In genomic region chr1:180810976-180811375, GRCm38 (mm10) we compare ENCODE assay signal across 8 mouse cellular contexts. TPM values are rescaled to one million over a fixed set of nuclear protein-coding genes. Genes with fewer than 3 reads are reported as not detected.
DNase-seq lines count a peak whose midpoint lies in the region; ATAC-seq lines count a peak whose summit lies in the region.

No protein-coding gene starts in this region.

- H3K9me3 ChIP-seq in embryonic facial prominence, embryonic 12.5 days = no peaks in the 10 kb centered on the region
- H3K9me3 ChIP-seq in limb, embryonic 11.5 days (ENCODE audit: control insufficient read depth, low read length) = no peaks in the 10 kb centered on the region

- H3K27me3 ChIP-seq in embryonic facial prominence, embryonic 12.5 days = no peaks in the 10 kb centered on the region
- H3K27me3 ChIP-seq in limb, embryonic 11.5 days (ENCODE audit: control insufficient read depth, insufficient read depth, low read length) = no peaks in the 10 kb centered on the region
- no peaks in the 10 kb centered on the region for H3K27me3 ChIP-seq in splenic B cell, adult 2 months (ENCODE audit: control insufficient read depth, insufficient read depth, low read length, poor library complexity, severe bottlenecking)

- H3K4me2 ChIP-seq in embryonic facial prominence, embryonic 12.5 days (replicated peaks) = peak overlapping the region; percentile 53
- H3K4me2 ChIP-seq in limb, embryonic 11.5 days (ENCODE audit: low read depth, severe bottlenecking) = peak overlapping the region; percentile 27

- WGBS in embryonic facial prominence, embryonic 12.5 days = 70% methylated on average over 7 of the region's 7 CpGs
- WGBS in limb, embryonic 11.5 days = 86% methylated on average over 7 of the region's 7 CpGs

- peaks cover 42% of the 10 kb centered on the region for H3K36me3 ChIP-seq in embryonic facial prominence, embryonic 12.5 days
- peaks cover 25% of the 10 kb centered on the region for H3K36me3 ChIP-seq in limb, embryonic 11.5 days (ENCODE audit: control insufficient read depth, insufficient read depth, low read length)
- H3K36me3 ChIP-seq in splenic B cell, adult 2 months (ENCODE audit: control insufficient read depth, insufficient read depth, low read length, poor library complexity, severe bottlenecking) = peaks cover 26% of the 10 kb centered on the region

- H3K4me1 ChIP-seq in embryonic facial prominence, embryonic 12.5 days = peaks cover 26% of the 10 kb centered on the region
- H3K4me1 ChIP-seq in limb, embryonic 11.5 days (ENCODE audit: control insufficient read depth, insufficient read depth, low read length) = peaks cover 8% of the 10 kb centered on the region; the same call in 1 of the 2 replicates

- no peak overlapping the region for H3K27ac ChIP-seq in embryonic facial prominence, embryonic 12.5 days
- H3K27ac ChIP-seq in limb, embryonic 11.5 days (replicated peaks; ENCODE audit: low read depth, low read length) = no peak overlapping the region

- H3K9ac ChIP-seq in embryonic facial prominence, embryonic 12.5 days = no peak overlapping the region; the same call in 1 of the 2 replicates
- no peak overlapping the region for H3K9ac ChIP-seq in limb, embryonic 11.5 days (ENCODE audit: low read length)

- peak; percentile 32 for DNase-seq in embryo, embryonic 10.5 days (ENCODE audit: low spot score)
- no peak for DNase-seq in embryo, embryonic 10 days (ENCODE audit: low spot score)
- DNase-seq in 3T3-L1 (ENCODE audit: low read depth, low spot score) = peak; percentile 73
- no peak for DNase-seq in limb, embryonic 11.5 days (ENCODE audit: low spot score)
- DNase-seq in splenic B cell, adult 2 months (ENCODE audit: low read depth, low spot score) = peak; percentile 76
- no peak for DNase-seq in urinary bladder, postnatal 14 days (ENCODE audit: low spot score)
- DNase-seq in cerebellum, adult 8-10 months = no peak

- peak overlapping the region; percentile 88 for H3K4me3 ChIP-seq in embryonic facial prominence, embryonic 12.5 days
- H3K4me3 ChIP-seq in limb, embryonic 11.5 days (ENCODE audit: low read depth, low read length) = peak overlapping the region; percentile 79

- ATAC-seq in embryonic facial prominence, embryonic 12.5 days (ENCODE audit: insufficient number of reproducible peaks, insufficient read depth, low FRiP score, low TSS enrichment) = no peak
- no peak for ATAC-seq in limb, embryonic 11.5 days (ENCODE audit: insufficient number of reproducible peaks, low FRiP score, low TSS enrichment, low read depth)

RNA-seq across cellular contexts. Expression of gene H3f3a, which starts 2.8 kb away (rescaled TPM):
- polyA plus RNA-seq in embryonic facial prominence, embryonic 12.5 days (2016; fragmentation: Nextera tagmentation; extraction: Ambion mirVana) = 3,184 and 3,209 TPM in 2 replicates
- 3,717 and 3,908 TPM in 2 replicates for polyA plus RNA-seq in limb, embryonic 11.5 days (2014; fragmentation: Nextera tagmentation; extraction: Ambion mirVana)

RNA-seq across cellular contexts. Expression of gene Sde2, which starts 40.0 kb away (rescaled TPM):
- 41.6 and 47.0 TPM in 2 replicates for polyA plus RNA-seq in embryonic facial prominence, embryonic 12.5 days (2016; fragmentation: Nextera tagmentation; extraction: Ambion mirVana)
- 44.1 and 46.9 TPM in 2 replicates for polyA plus RNA-seq in limb, embryonic 11.5 days (2014; fragmentation: Nextera tagmentation; extraction: Ambion mirVana)

Comparison
In these comparisons a context has a peak if more than half of its experiments do, and no peak if none do; other contexts are left out.
1. DNase-seq: peak in embryo, embryonic 10.5 days (single experiment), 3T3-L1 (single experiment) and splenic B cell, adult 2 months (single experiment); none in embryo, embryonic 10 days (single experiment), limb, embryonic 11.5 days (single experiment), urinary bladder, postnatal 14 days (single experiment) and cerebellum, adult 8-10 months (single experiment).